Mouse (Mus musculus) heart, postnatal 14 days (tissue): ENCODE data around the gene Mucl2. TPM values are rescaled to one million over a fixed set of nuclear protein-coding genes. Genes with fewer than 3 reads are reported as not detected.
"Not testable (repeated sequence)": the region's sequence is repeated elsewhere in the genome, so short reads cannot be mapped to it uniquely, and the experiment has no call there.

Source experiments
- DNase-seq, 2 experiments: peaks; one replicate each; pipeline ENCODE4 v3.0.0; 2021 to 2022
- intact Hi-C: fragments of 180-260 bp; cut with DNase I; formaldehyde crosslinking; loops from one replicate; pipeline ENCODE4 v1.15.1; 2025
- long read RNA-seq, 2 experiments: library from polyadenylated mRNA; stranded (forward); transcript quantifications; one replicate each; pipeline ENCODE4 v2.0.0; 2021
- microRNA-seq, 2 experiments: library from miRNA; unstranded; fragments of <30 nt; microRNA quantifications; one replicate each; pipeline ENCODE4 v1.2.0; 2021 to 2022
- total RNA-seq, 2 experiments: library from RNA; stranded (reverse); gene quantifications; 2 replicates each; pipeline ENCODE4 v1.2.3; 2021

Mucl2 gene
- not detected for total RNA-seq
- long read RNA-seq, experiment 1, result 0 reads
- long read RNA-seq, experiment 2, result 0 reads

GRCm38 (mm10) chr15:103899212-103899611 lies at the start of gene Mucl2:
TSS of gene Mucl2 (minus strand) at chr15:103899312.
- intact Hi-C loops, result no loop called here
- no peak for DNase-seq

DNA sequence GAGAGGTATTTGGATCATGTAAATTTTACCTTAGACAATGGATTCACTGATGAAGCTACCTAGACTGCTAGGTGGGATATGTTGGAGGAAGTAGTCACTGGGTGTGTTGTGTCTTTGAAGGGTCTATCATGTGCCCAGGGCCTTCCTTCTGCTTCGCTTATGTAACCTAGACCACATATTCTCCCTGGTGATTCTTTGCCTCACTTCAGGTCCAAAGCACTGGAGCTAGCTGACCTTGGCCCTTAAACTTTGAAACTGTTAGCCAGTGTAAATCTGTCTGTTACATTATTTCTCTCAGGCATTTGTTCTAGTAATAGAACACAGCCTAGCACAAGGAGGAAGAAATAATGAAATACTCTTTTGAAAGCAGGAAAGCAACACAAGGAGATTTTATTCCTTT lies 13.9 kb upstream of the Mucl2 start:
- intact Hi-C loops, DNase-seq: not testable (repeated sequence)

Small RNA genes lying within 50 kb of the gene (microRNA-seq; reads per million reads assigned to microRNA genes)
- 0 reads per million in 2 experiments for gene Gm22852

Other genes starting within 250 kb of the Mucl2 start
- not detected for gene Mucl1, start 143.8 kb downstream of the Mucl2 start, total RNA-seq